Comparison of ENCODE assay signal across 31 mouse cellular contexts in genomic region chr6:33120581-33120980, GRCm38 (mm10).
DNase-seq lines count a peak whose midpoint lies in the region; ATAC-seq lines count a peak whose summit lies in the region.
"Had no signal": no experiment of that assay in that cellular context is flagged by ENCODE, and none has a peak within 500 bp of the region (broad histone marks: within the 10 kb centered on the region; RNA-seq: fewer than 3 reads in every experiment).

No protein-coding gene starts in this region.

- peak; percentile 18 to 19 for DNase-seq in frontal cortex, postnatal 36 days (ENCODE audit: low spot score in 2 of 2)
- no peak for DNase-seq in frontal cortex, postnatal 10 days (ENCODE audit: low spot score in 2 of 2)
- DNase-seq in left cerebral cortex, postnatal 36 days (ENCODE audit: low spot score in 2 of 2) = peak; percentile 12 to 14
- DNase-seq in left cerebral cortex, postnatal 10 days (ENCODE audit: extremely low spot score in 1 of 2, low spot score in 2 of 2) = no peak
- DNase-seq in right cerebral cortex, postnatal 36 days (ENCODE audit: low spot score in 2 of 2) = peak; percentile 7 to 8
- no peak for DNase-seq in right cerebral cortex, postnatal 14 days
- DNase-seq: adrenal gland, postnatal 10 days; adrenal gland, postnatal 36 days; B cell, adult 2 months; cerebellum, adult 11 months; cerebellum, adult 8-10 months; cerebellum, postnatal 10 days; cerebellum, postnatal 36 days; embryo, embryonic 11 days; gastrocnemius, postnatal 10 days; gastrocnemius, postnatal 36 days; heart, adult 2 months; heart, postnatal 14 days; heart, postnatal 4 days had no signal

- H3K27me3 ChIP-seq in midbrain, embryonic 13.5 days = no peaks in the 10 kb centered on the region
- H3K27me3 ChIP-seq: embryonic facial prominence, embryonic 13.5 days; forebrain, embryonic 12.5 days; forebrain, embryonic 15.5 days had no signal

- H3K9ac ChIP-seq in midbrain, embryonic 13.5 days (replicated peaks) = no peak overlapping the region
- H3K9ac ChIP-seq: embryonic facial prominence, embryonic 13.5 days; forebrain, embryonic 12.5 days; forebrain, embryonic 15.5 days; heart, embryonic 13.5 days; hindbrain, embryonic 14.5 days had no signal

- no peak overlapping the region for H3K4me3 ChIP-seq in midbrain, embryonic 13.5 days (replicated peaks)
- H3K4me3 ChIP-seq: embryonic facial prominence, embryonic 10.5 days; embryonic facial prominence, embryonic 13.5 days; erythroblast, embryonic 14.5 days; forebrain, embryonic 12.5 days; forebrain, embryonic 15.5 days; heart, adult 2 months; heart, embryonic 10.5 days; heart, embryonic 13.5 days had no signal

- H3K36me3 ChIP-seq in midbrain, embryonic 13.5 days = no peaks in the 10 kb centered on the region
- H3K36me3 ChIP-seq: embryonic facial prominence, embryonic 10.5 days; embryonic facial prominence, embryonic 13.5 days; forebrain, embryonic 12.5 days; forebrain, embryonic 15.5 days; G1E; heart, embryonic 10.5 days; heart, embryonic 13.5 days had no signal

- H3K27ac ChIP-seq in midbrain, embryonic 13.5 days = no peak overlapping the region
- H3K27ac ChIP-seq: embryonic facial prominence, embryonic 10.5 days; embryonic facial prominence, embryonic 13.5 days; forebrain, embryonic 12.5 days; forebrain, embryonic 15.5 days; heart, adult 2 months; heart, embryonic 10.5 days; heart, embryonic 13.5 days; hindbrain, embryonic 14.5 days; hindbrain, postnatal 0 days had no signal

- ATAC-seq in midbrain, embryonic 13.5 days = no peak
- ATAC-seq: forebrain, embryonic 15.5 days; hindbrain, postnatal 0 days; Patski had no signal

- no peaks in the 10 kb centered on the region for H3K9me3 ChIP-seq in midbrain, embryonic 13.5 days
- H3K9me3 ChIP-seq: embryonic facial prominence, embryonic 10.5 days; embryonic facial prominence, embryonic 13.5 days; forebrain, embryonic 12.5 days; forebrain, embryonic 15.5 days; G1E; heart, embryonic 10.5 days; heart, embryonic 13.5 days had no signal

- H3K4me2 ChIP-seq in midbrain, embryonic 13.5 days (replicated peaks) = no peak overlapping the region
- H3K4me2 ChIP-seq: embryonic facial prominence, embryonic 13.5 days; forebrain, embryonic 12.5 days; forebrain, embryonic 15.5 days; heart, embryonic 13.5 days; hindbrain, embryonic 14.5 days had no signal

- intact Hi-C loops in left cerebral cortex, postnatal 36 days (cut with DNase I) = no loop called here
- intact Hi-C loops in left cerebral cortex, postnatal 10 days (cut with DNase I) = no loop called here

- no peaks in the 10 kb centered on the region for H3K4me1 ChIP-seq in midbrain, embryonic 13.5 days (replicated peaks)
- H3K4me1 ChIP-seq: embryonic facial prominence, embryonic 10.5 days; embryonic facial prominence, embryonic 13.5 days; forebrain, embryonic 12.5 days; heart, embryonic 10.5 days had no signal

Comparison
In these comparisons a context has a peak if more than half of its experiments do, and no peak if none do; other contexts are left out.
1. DNase-seq: peak in frontal cortex, postnatal 36 days (2 of 2), left cerebral cortex, postnatal 36 days (2 of 2) and right cerebral cortex, postnatal 36 days (2 of 2); none in frontal cortex, postnatal 10 days (0 of 2), left cerebral cortex, postnatal 10 days (0 of 2) and right cerebral cortex, postnatal 14 days (single experiment).